Mouse (Mus musculus) spleen, adult 2 months (tissue): ENCODE measurements at regions not wholly inside any gene's neighbourhood (a gene's known extent, or its start where the extent isn't known, plus 50 kb on each side); places are given as distances from the start of the nearest gene placed in this dataset.

Source experiments
- CTCF ChIP-seq: fragments of 200-500 bp; IDR thresholded peaks from 2 replicates; pipeline ENCODE4 v1.5.1; 2011; ENCODE audit warnings: mild to moderate bottlenecking, inconsistent platforms; ENCODE audit not compliant: insufficient read depth, insufficient read length, insufficient replicate concordance; ENCODE audit errors: extremely low read depth
- POLR2A ChIP-seq: fragments of 200-500 bp; IDR thresholded peaks from 2 replicates; pipeline ENCODE4 v1.6.1; 2011; ENCODE audit warnings: low read depth, low read length, inconsistent platforms

DNA sequence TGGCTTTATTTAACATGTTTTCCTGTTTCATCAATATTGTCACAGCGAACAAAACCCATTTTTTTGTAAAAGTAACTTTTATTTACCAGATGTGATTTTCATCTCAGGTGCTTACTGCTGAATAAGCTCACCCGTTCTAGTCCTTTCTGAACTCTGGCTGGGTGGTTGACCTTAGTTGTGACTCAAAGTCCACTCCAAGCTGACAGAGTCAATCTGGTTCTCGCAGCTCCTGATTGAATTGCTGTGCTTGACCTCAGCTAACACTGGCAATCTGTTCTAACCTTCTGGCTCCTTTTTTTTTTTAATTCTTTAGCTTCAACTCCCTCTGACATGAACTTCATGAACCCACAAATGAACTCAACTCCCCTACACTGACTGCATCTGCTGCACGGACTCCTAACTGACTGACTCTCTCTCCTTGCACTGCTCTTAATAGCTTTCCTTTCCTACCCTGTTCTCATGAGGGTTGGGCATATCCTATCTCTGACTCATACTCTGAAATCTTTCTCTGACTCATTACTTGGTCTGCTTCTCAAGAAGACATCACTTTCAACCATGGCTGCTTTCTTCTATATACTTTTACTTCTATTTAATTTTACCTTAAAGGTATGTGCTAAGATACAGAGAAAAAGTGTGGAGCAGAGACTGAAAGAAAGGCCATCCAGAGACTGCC lies 65.4 kb upstream of the Tacr3 start:
- TF ChIP-seq CTCF (no peak), POLR2A (no peak)
